Mouse (Mus musculus) limb, embryonic 13.5 days (tissue): ENCODE data around the gene Plekhg1. TPM values are rescaled to one million over a fixed set of nuclear protein-coding genes. Genes with fewer than 3 reads are reported as not detected.
A peak's percentile ranks its signal among the peaks of the same experiment; 100 is the strongest.

Experiments
- ATAC-seq: fragments of 200-750 bp; cut with Nextera tagmentation; 2 replicates; pipeline ENCODE4 v1.8.0; 2017; ENCODE audit warnings: low read depth, moderate number of reproducible peaks, moderate TSS enrichment; ENCODE audit not compliant: low FRiP score
- H3K27ac ChIP-seq: fragments of 300-500 bp; sonication (generic); 2 replicates; pipeline ENCODE4 v1.5.1; 2015; ENCODE audit warnings: inconsistent platforms, mild to moderate bottlenecking, moderate library complexity
- H3K27me3 ChIP-seq: fragments of 300-500 bp; sonication (generic); 2 replicates; pipeline ENCODE4 v1.6.1; 2015; ENCODE audit warnings: mild to moderate bottlenecking, inconsistent platforms
- H3K36me3 ChIP-seq: fragments of 300-500 bp; sonication (generic); 2 replicates; pipeline ENCODE4 v1.6.1; 2015; ENCODE audit warnings: inconsistent platforms, mild to moderate bottlenecking, moderate library complexity
- H3K4me1 ChIP-seq: fragments of 300-500 bp; sonication (generic); 2 replicates; pipeline ENCODE4 v1.6.1; 2015; ENCODE audit warnings: inconsistent platforms
- H3K4me2 ChIP-seq: fragments of 300-500 bp; sonication (generic); replicated peaks from 2 replicates; pipeline ENCODE4 v1.6.1; 2015; ENCODE audit warnings: inconsistent platforms, mild to moderate bottlenecking, moderate library complexity
- H3K4me3 ChIP-seq: fragments of 300-500 bp; sonication (generic); 2 replicates; pipeline ENCODE4 v1.5.1; 2015; ENCODE audit warnings: moderate library complexity, mild to moderate bottlenecking, inconsistent platforms
- H3K9ac ChIP-seq: fragments of 300-500 bp; sonication (generic); 2 replicates; pipeline ENCODE4 v1.6.1; 2015; ENCODE audit warnings: mild to moderate bottlenecking, inconsistent platforms
- H3K9me3 ChIP-seq: fragments of 300-500 bp; sonication (generic); 2 replicates; pipeline ENCODE4 v1.6.1; 2016; ENCODE audit warnings: inconsistent platforms
- WGBS: fragments of 180-500 bp; shearing (Covaris S2); methylation state at CpG from one replicate; pipeline ENCODE4 v1.1.7; 2015; 5-methylcytosine and 5-hydroxymethylcytosine counted together
- polyA plus RNA-seq: library from polyadenylated mRNA; unstranded; fragments of >200 nt; fragmentation: Nextera tagmentation; extraction: Ambion mirVana; gene quantifications from 2 replicates; pipeline ENCODE4 v1.2.1, GENCODE M21; 2015

Plekhg1 gene
- polyA plus RNA-seq, 1 experiment from 2014 or later, result 15.9 TPM

GRCm38 (mm10) chr10:3834060-3834459, 93.9 kb downstream of the Plekhg1 start:
- no peaks in the 10 kb centered on the region for H3K9me3 ChIP-seq
- ATAC-seq, result no peak
- peaks cover 41% of the 10 kb centered on the region for H3K4me1 ChIP-seq
- H3K36me3 ChIP-seq, result no peaks in the 10 kb centered on the region
- H3K9ac ChIP-seq, result no peak overlapping the region
- 81% methylated on average over 1 of the region's 1 CpGs for WGBS
- H3K27ac ChIP-seq, result no peak overlapping the region
- H3K27me3 ChIP-seq, result peaks cover 3% of the 10 kb centered on the region; the same call in 1 of the 2 replicates
- H3K4me2 ChIP-seq, result no peak overlapping the region
- no peak overlapping the region for H3K4me3 ChIP-seq

- no peak for ATAC-seq
Measured at GRCm38 (mm10) chr10:3834678-3835077, 94.5 kb downstream of the Plekhg1 start.

GRCm38 (mm10) chr10:3835616-3836015, 95.5 kb downstream of the Plekhg1 start:
- WGBS, result 19% methylated on average over 10 of the region's 10 CpGs
- Histone ChIP-seq H3K9me3 (no peaks in the 10 kb centered on the region), H3K4me1 (peaks cover 31% of the 10 kb centered on the region), H3K27ac (no peak overlapping the region), H3K9ac (no peak overlapping the region), H3K4me2 (no peak overlapping the region), H3K4me3 (no peak overlapping the region), H3K27me3 (peaks cover 3% of the 10 kb centered on the region; the same call in 1 of the 2 replicates), H3K36me3 (no peaks in the 10 kb centered on the region)
- ATAC-seq, result 0 out of 2 replicates have a peak, but pooled peaks have one; percentile 17

More at GRCm38 (mm10) chr10:3834678-3835077, 94.5 kb downstream of the Plekhg1 start:
- H3K4me1 ChIP-seq, result peaks cover 35% of the 10 kb centered on the region
- no peak overlapping the region for H3K9ac ChIP-seq
- H3K4me2 ChIP-seq, result no peak overlapping the region
- H3K9me3 ChIP-seq, result no peaks in the 10 kb centered on the region
- whole genome bisulfite sequencing, result 72% methylated on average over 7 of the region's 7 CpGs
- no peak overlapping the region for H3K27ac ChIP-seq
- H3K4me3 ChIP-seq, result no peak overlapping the region
- H3K27me3 ChIP-seq, result peaks cover 3% of the 10 kb centered on the region; the same call in 1 of the 2 replicates
- no peaks in the 10 kb centered on the region for H3K36me3 ChIP-seq

- no peak overlapping the region for H3K4me2 ChIP-seq
- H3K9ac ChIP-seq, result no peak overlapping the region
- H3K27me3 ChIP-seq, result no peaks in the 10 kb centered on the region
- no peak overlapping the region for H3K27ac ChIP-seq
- H3K4me1 ChIP-seq, result peaks cover 9% of the 10 kb centered on the region; the same call in 1 of the 2 replicates
- 35% methylated on average over 6 of the region's 6 CpGs for WGBS
- no peak for ATAC-seq
- no peaks in the 10 kb centered on the region for H3K36me3 ChIP-seq
- H3K4me3 ChIP-seq, result no peak overlapping the region
- no peaks in the 10 kb centered on the region for H3K9me3 ChIP-seq
Measured at GRCm38 (mm10) chr10:3839748-3840432, 99.7 kb downstream of the Plekhg1 start.

GRCm38 (mm10) chr10:3844430-3844829, 104.3 kb downstream of the Plekhg1 start:
- H3K36me3 ChIP-seq, result peaks cover 1% of the 10 kb centered on the region; the same call in 1 of the 2 replicates
- WGBS, result 69% methylated on average over 5 of the region's 5 CpGs

GRCm38 (mm10) chr10:3847021-3847420, 106.9 kb downstream of the Plekhg1 start:
- H3K27ac ChIP-seq, result no peak overlapping the region
- H3K9me3 ChIP-seq, result peaks cover 5% of the 10 kb centered on the region; the same call in 1 of the 2 replicates
- no peak overlapping the region for H3K4me2 ChIP-seq
- WGBS, result 56% methylated on average over 2 of the region's 2 CpGs
- peaks cover 7% of the 10 kb centered on the region; the same call in 1 of the 2 replicates for H3K36me3 ChIP-seq
- H3K4me1 ChIP-seq, result peaks cover 16% of the 10 kb centered on the region; the same call in 1 of the 2 replicates
- no peak overlapping the region for H3K9ac ChIP-seq
- H3K4me3 ChIP-seq, result no peak overlapping the region
- H3K27me3 ChIP-seq, result no peaks in the 10 kb centered on the region
- ATAC-seq, result no peak

More at GRCm38 (mm10) chr10:3844430-3844829, 104.3 kb downstream of the Plekhg1 start:
- no peak overlapping the region for H3K27ac ChIP-seq
- no peaks in the 10 kb centered on the region for H3K27me3 ChIP-seq
- H3K9ac ChIP-seq, result no peak overlapping the region
- peaks cover 9% of the 10 kb centered on the region; the same call in 1 of the 2 replicates for H3K4me1 ChIP-seq
- H3K4me2 ChIP-seq, result no peak overlapping the region
- H3K4me3 ChIP-seq, result no peak overlapping the region
- H3K9me3 ChIP-seq, result 0 out of 2 replicates have a peak, but pooled peaks cover under 1% of the 10 kb centered on the region
- ATAC-seq, result no peak

GRCm38 (mm10) chr10:3851461-3851860, 111.3 kb downstream of the Plekhg1 start:
- no peak overlapping the region for H3K4me2 ChIP-seq
- peaks cover 20% of the 10 kb centered on the region for H3K4me1 ChIP-seq
- ATAC-seq, result no peak
- H3K27ac ChIP-seq, result peak overlapping the region; percentile 44
- no peaks in the 10 kb centered on the region for H3K27me3 ChIP-seq
- H3K36me3 ChIP-seq, result peaks cover 7% of the 10 kb centered on the region; the same call in 1 of the 2 replicates
- no peak overlapping the region for H3K9ac ChIP-seq
- 9% methylated on average over 2 of the region's 2 CpGs for WGBS
- no peak overlapping the region for H3K4me3 ChIP-seq
- peaks cover 5% of the 10 kb centered on the region; the same call in 1 of the 2 replicates for H3K9me3 ChIP-seq

- H3K4me3 ChIP-seq, result no peak overlapping the region
- no peak overlapping the region for H3K27ac ChIP-seq
- peaks cover 20% of the 10 kb centered on the region for H3K4me1 ChIP-seq
- no peak for ATAC-seq
- H3K9me3 ChIP-seq, result peaks cover 5% of the 10 kb centered on the region; the same call in 1 of the 2 replicates
- no peaks in the 10 kb centered on the region for H3K27me3 ChIP-seq
- H3K4me2 ChIP-seq, result no peak overlapping the region
- H3K36me3 ChIP-seq, result peaks cover 7% of the 10 kb centered on the region; the same call in 1 of the 2 replicates
- no peak overlapping the region for H3K9ac ChIP-seq
- WGBS, result 91% methylated on average over 3 of the region's 3 CpGs
Measured at GRCm38 (mm10) chr10:3852733-3853132, 112.6 kb downstream of the Plekhg1 start.

- H3K9me3 ChIP-seq, result no peaks in the 10 kb centered on the region
- no peak overlapping the region for H3K4me2 ChIP-seq
- no peak overlapping the region for H3K9ac ChIP-seq
- peaks cover 37% of the 10 kb centered on the region for H3K4me1 ChIP-seq
- no peak overlapping the region for H3K4me3 ChIP-seq
- no peak for ATAC-seq
- no peaks in the 10 kb centered on the region for H3K36me3 ChIP-seq
- no peak overlapping the region for H3K27ac ChIP-seq
- no peaks in the 10 kb centered on the region for H3K27me3 ChIP-seq
- 21% methylated on average over 5 of the region's 5 CpGs for WGBS
Measured at GRCm38 (mm10) chr10:3857912-3858311, 117.7 kb downstream of the Plekhg1 start.

GRCm38 (mm10) chr10:3858437-3858836, 118.3 kb downstream of the Plekhg1 start:
- ATAC-seq, result no peak
- WGBS, result 48% methylated on average over 4 of the region's 4 CpGs

GRCm38 (mm10) chr10:3858961-3859714, 119.0 kb downstream of the Plekhg1 start:
- Histone ChIP-seq H3K27me3 (no peaks in the 10 kb centered on the region), H3K4me3 (no peak overlapping the region), H3K9ac (no peak overlapping the region), H3K4me1 (peaks cover 50% of the 10 kb centered on the region), H3K9me3 (no peaks in the 10 kb centered on the region), H3K36me3 (no peaks in the 10 kb centered on the region), H3K27ac (no peak overlapping the region), H3K4me2 (no peak overlapping the region)
- no peak for ATAC-seq
- WGBS, result 56% methylated on average over 11 of the region's 11 CpGs

More at GRCm38 (mm10) chr10:3858437-3858836, 118.3 kb downstream of the Plekhg1 start:
- no peaks in the 10 kb centered on the region for H3K9me3 ChIP-seq
- no peaks in the 10 kb centered on the region for H3K27me3 ChIP-seq
- H3K9ac ChIP-seq, result no peak overlapping the region
- H3K4me1 ChIP-seq, result peaks cover 42% of the 10 kb centered on the region
- H3K4me2 ChIP-seq, result no peak overlapping the region
- H3K36me3 ChIP-seq, result no peaks in the 10 kb centered on the region
- no peak overlapping the region for H3K27ac ChIP-seq
- H3K4me3 ChIP-seq, result no peak overlapping the region
